Mouse (Mus musculus) gastrocnemius, postnatal 4 days (tissue): ENCODE measurements around the gene Lgals2. TPM values are rescaled to one million over a fixed set of nuclear protein-coding genes. Genes with fewer than 3 reads are reported as not detected.
"Not testable (repeated sequence)": the region's sequence is repeated elsewhere in the genome, so short reads cannot be mapped to it uniquely, and the experiment has no call there.

Source experiments
- DNase-seq, 2 experiments: peaks; one replicate each; pipeline ENCODE4 v3.0.0; 2021 to 2022; ENCODE audit warnings: low spot score in 2 of 2, mixed read lengths in 2 of 2
- long read RNA-seq, 2 experiments: library from polyadenylated mRNA; stranded (forward); transcript quantifications; one replicate each; pipeline ENCODE4 v2.0.0; 2021
- total RNA-seq, 2 experiments: library from RNA; stranded (reverse); gene quantifications; 2 replicates each; pipeline ENCODE4 v1.2.3; 2021

The Lgals2 gene
- not detected for total RNA-seq
- long read RNA-seq, experiment 1, partial matches to known transcripts, result 0 of 1 reads
- long read RNA-seq, experiment 1, other reads (novel, unspliced or antisense), result 1 of 1 reads
- long read RNA-seq, experiment 2, result 0 reads

- DNase-seq, result no peak
Measured at GRCm38 (mm10) chr15:78855303-78855965, at the start of gene Lgals2. Gene Lgals2 (minus strand): TSS chr15:78855529.

DNA sequence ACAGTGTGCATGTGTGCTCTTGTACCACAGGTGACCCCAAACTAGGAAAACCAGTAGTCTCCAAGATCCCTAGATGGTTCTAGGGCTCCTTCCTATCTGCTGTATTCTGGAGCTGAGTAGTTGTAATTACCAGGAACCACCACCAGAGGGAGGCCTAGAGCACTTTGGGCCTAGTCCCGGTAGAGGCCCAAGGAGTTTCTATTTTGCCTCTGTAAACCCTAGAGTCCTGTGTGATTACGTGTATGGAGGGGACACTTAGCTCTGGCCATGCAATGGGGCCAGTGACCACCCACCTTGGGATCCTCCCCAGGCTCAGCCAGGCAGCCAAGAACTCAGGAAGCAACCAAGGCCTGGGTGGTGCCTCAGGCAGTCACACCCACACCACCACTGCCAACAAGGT is 47.9 kb upstream of the Lgals2 start:
- DNase-seq, result peak; percentile 72 to 79

DNA sequence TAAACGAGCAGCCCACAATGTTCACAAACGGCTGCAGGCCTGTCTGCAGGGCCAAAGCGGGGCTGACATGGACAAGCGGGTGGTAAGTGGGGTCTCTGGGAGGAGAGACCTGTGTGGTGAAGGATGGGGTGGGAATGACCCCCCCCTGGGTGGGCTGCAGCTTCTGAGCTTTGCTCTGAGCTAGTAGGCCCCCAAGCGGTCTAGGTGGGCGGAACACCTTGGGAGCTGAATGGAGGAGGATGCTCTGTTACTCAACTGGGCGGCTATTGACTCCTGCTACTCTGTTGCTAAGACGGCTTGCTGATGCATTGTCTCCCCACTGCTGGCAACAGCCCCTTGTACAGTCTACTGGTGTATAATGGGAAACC is 46.1 kb upstream of the Lgals2 start:
- no peak for DNase-seq

- no peak for DNase-seq
Measured at GRCm38 (mm10) chr15:78900585-78901421, 45.5 kb upstream of the Lgals2 start.

- peak; percentile 65 to 77 for DNase-seq
Measured at GRCm38 (mm10) chr15:78899740-78900584, 44.6 kb upstream of the Lgals2 start, which contains the start of gene Sh3bp1. Gene Sh3bp1 (plus strand): TSS chr15:78899768.

- no peak for DNase-seq
Measured at GRCm38 (mm10) chr15:78899409-78899739, 44.0 kb upstream of the Lgals2 start, which contains the start of gene Gm49510. Gene Gm49510 (plus strand): TSS chr15:78899667.

GRCm38 (mm10) chr15:78898507-78899001 is 43.2 kb upstream of the Lgals2 start:
- no peak for DNase-seq

DNA sequence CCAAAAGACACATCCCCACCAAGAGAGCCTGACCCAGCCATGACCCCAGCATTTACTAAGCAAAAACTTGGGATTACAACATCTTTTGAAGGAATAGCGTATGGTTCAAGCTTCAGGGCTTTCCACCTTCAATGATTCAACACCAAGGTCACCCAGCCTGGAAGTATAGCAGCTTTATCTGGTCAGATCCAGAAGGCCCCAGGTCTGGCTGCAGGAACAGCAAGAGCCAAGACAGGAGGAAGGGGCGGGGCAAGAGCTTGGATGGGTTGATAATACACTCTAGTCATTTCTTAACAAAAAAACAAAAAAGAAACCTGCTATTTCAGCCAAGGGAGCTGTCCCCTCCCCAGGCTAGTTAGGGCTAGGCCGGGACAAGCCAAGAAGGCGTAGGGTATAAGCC is 42.2 kb upstream of the Lgals2 start:
- DNase-seq, result no peak

- DNase-seq, result no peak
Measured at GRCm38 (mm10) chr15:78896149-78896548, 40.8 kb upstream of the Lgals2 start.

DNA sequence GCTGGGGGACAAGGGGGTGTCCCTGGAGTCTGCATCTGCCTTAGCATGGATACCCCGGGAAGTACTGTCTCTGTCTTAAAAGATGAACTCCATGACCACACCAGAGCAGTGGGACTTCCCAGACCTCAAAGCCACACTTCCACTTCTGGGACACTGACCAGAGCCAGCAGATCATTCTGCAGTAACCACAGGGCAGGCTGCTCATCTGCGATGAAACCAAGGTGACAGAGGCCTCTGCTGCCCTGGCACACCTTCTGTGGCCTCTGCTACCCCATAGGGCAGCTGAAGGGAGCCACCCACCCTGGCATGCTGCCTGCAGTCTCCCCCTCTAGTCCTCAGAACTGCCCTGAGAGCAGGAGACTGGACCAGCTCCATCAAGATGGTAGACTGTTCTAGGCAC is 40.4 kb upstream of the Lgals2 start:
- no peak for DNase-seq

GRCm38 (mm10) chr15:78894726-78895125 is 39.4 kb upstream of the Lgals2 start:
- no peak for DNase-seq

GRCm38 (mm10) chr15:78892440-78892839 is 37.1 kb upstream of the Lgals2 start:
- no peak for DNase-seq

DNA sequence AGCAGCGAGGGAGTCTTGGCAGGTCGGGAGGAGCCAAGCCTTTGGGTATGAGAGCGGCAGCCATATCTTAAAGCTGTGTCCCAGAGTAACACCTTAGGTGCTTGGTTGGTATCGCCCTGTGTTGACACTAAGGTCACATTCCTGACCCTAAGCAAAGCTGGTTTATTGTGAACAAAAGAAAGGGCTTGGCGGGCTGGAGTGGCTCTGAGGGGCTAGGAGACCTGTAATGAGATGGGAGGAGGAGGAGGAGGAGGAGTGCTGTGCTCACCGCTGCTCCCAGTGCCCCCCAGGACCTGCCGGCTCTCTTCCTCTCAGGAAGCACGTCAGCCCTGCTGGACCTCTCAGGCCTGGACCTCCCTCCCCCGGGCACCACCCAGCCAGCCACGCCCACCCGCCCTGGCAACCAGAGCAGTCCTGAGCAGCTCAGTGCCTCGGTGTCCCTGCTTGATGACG is 34.1 kb upstream of the Lgals2 start:
- no peak for DNase-seq

DNA sequence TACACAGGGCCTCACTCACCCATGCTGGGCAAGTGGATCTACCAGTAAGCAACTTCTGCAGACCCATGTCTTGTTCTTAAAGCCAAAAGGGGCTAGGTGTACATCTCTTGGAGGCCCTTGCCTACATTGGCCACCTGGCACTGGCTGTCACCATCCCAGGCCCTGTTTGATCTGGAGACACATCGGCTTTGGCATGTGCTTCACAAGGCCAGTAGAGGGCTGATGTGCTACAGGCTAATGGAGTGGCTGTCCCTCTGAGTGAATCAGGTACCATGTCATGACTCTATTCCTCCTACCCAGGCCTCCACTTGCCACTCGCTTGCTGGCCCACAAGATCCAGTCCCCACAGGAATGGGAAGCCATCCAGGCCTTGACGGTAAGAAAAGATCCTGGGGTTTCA is 26.5 kb upstream of the Lgals2 start:
- DNase-seq, result no peak

GRCm38 (mm10) chr15:78880432-78880831 is 25.1 kb upstream of the Lgals2 start:
- DNase-seq, result no peak

GRCm38 (mm10) chr15:78878792-78879516 is 23.6 kb upstream of the Lgals2 start:
- not testable (repeated sequence) for DNase-seq

- peak in 1 of 2 experiments; percentile 32 for DNase-seq
Measured at GRCm38 (mm10) chr15:78877810-78878390, 22.6 kb upstream of the Lgals2 start.

DNA sequence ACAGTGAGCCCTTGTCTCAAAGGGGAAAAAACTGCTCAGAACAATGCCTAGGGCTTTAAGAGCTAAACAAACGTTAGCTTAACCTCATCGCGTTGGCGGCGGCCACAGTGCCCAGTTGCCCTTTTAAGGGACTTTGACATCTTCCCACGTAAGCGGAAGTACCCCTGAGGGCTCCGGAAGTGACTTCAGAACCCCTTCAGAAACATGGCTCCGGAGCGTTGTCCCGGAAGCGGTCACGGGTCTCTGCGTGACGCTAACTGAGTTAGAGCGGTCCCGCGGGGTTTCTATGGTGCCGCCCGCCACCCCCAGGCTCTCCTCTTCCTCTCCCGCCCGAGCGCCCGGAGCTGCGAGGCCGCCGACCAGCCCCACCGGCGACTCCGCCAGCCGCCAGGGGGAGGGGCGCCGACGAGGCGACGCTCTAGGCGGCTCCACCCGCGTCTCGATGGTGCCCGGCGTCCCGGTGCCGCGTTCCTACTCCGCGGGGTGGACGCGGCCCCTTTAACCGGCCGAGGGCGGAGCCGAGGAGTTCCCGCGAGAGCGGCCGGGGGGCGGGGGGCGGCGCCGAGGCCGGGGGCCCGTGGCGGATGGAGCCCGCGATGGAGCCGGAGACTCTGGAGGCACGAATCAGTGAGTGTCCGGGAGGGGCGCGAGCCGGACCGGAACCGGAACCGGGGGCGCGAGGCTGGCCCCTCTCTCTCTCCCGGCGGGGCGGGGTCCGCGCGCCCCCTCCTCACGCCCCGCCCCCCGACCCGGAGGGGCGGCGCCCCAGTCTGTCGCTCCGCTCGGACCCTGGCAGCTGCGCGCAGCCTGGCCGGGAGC is 21.9 kb upstream of the Lgals2 start, which contains the start of gene Gga1:
Gene Gga1, plus strand, starts transcription at position 200 of the 819 bp plus-strand sequence.
- DNase-seq, result peak; percentile 79 to 92

DNA sequence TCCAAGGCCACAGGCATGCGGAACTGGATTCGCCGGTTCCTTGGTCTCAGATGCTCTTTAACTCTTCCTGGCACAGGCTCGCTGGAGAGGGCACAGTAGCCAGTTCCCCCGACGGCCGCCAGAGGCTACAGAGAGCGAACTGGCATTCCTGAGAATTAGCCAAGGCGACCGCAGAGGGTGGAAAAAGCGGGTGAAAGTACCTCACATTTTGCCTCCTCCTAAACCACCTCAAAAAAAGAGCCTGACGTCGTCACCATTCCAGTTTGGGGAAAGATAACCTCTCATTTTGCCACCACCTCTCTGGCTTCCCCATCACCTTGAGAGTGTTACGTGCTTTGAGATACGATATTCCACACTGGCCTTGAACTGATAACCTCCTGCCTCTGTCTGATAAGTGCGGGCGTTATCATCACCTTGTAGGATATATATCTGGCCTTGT is 20.9 kb upstream of the Lgals2 start:
- peak in 1 of 2 experiments; percentile 82 for DNase-seq
